Mouse (Mus musculus) frontal cortex, postnatal 14 days (tissue): ENCODE results near the gene Hecw2.
A peak's percentile ranks its signal among the peaks of the same experiment; 100 is the strongest.

Experiments
- DNase-seq, 2 experiments: peaks; one replicate each; pipeline ENCODE4 v3.0.0; 2022; ENCODE audit warnings: low spot score in 2 of 2

Gene Hecw2

DNA sequence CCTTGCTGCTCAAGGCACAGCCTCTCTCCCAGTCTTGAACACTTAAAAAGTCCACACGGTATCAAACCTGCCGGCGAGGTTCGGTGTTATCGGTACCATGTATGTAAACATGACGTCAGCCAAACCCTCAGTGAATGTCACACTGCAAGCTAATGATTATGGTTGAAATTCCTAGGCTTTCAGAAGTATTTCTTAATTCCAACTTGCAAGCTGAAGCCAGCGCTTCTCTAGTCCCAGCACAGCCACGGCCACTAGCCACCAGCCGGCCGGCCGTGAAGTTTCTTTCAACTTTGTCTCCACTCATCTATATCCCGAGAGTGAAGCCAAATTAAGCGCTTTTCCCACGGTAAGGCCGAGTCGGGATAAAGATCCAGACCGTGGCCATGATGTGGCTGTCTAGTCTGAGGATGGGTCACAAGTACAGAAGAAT lies 410.7 kb downstream of the Hecw2 start:
- peak in 1 of 2 experiments; percentile 5 for DNase-seq

DNA sequence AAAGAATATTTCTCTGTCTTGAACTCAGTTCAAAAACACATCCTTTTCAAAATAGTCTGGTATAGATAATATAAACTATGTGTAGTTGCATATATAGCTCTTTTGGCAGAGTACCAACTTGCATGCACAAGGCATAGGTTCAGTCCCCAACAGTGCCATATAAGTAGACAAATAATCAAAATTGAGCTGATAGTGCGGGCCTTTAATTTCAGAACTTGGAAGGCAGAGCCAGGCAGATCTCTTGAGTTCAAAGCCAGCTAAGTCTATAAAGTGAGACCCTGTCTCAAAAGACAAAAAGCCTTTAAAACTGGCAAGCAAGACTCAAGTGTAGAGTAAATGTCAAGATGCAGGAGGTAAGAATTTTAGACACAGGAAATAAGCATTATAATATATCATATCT lies 412.0 kb downstream of the Hecw2 start:
- no peak for DNase-seq

DNA sequence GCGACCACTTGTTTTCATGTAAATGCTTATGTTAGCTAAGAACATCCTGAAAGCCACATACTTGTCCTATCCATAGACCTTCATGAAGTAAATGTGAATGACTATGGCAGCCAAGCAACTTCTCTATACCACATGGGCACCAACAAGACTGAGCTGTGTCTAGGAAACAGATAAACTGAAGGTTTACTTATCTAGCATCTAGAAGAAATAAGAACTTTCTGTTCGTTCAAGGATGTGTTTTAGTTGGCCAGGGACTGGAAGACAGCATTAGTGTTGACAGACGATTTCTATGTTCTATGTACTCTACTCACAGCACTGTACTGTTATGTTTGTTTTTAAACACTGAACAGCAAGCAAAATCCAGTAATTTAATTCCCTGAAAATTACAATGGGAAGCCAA lies 412.9 kb downstream of the Hecw2 start:
- no peak for DNase-seq

DNA sequence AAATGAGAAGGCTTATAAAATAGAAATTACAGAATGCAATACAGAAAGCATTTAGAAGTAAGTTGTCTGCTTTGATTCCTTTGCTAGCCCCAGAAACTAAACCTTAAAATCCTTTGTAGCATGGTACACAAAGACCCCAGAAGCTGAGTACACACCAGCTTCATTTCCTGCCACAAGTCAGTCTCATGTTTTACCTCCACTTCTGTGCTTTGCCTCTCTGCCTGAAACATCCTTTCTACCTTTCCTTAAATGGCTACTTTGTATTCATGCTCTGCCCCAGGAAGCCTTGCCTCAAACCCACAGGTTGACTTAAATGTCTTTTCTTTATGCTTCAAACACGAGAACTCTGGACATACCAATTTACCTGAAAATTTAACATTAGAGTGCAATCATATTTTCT lies 413.7 kb downstream of the Hecw2 start:
- no peak for DNase-seq

DNA sequence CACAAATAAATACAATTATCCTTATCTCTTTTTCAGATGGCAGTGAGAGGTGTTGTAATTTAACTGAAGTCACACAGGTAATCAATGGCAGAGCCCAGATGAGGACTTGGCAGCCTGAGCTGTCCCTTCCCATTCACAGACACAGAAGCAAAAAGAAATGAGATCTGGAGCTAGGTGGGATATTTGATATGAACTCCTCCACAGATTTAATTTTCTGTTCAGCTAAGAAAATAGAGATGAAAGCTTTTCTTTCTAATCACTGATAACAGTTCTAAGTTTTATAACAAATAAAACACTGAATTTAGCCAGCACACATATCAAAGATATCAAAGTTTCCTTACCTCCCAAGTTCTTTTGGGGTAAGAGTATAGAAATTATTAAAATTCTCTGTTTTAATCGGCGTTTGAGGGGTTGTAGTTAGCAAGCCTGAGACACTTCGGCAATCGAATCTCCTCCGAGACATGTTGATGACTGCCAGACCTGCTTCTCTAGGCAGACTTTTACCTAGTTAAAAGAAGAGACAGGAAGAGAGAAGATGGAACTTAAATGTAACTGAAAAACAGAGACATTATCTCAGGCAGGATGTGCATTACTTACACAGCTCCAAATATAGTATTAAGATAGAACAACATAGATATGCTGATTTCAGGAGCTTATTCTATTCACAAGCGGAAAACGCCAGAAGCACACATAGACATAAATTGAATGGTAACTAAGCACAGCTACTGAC lies 418.6 kb downstream of the Hecw2 start:
- DNase-seq, result no peak

DNA sequence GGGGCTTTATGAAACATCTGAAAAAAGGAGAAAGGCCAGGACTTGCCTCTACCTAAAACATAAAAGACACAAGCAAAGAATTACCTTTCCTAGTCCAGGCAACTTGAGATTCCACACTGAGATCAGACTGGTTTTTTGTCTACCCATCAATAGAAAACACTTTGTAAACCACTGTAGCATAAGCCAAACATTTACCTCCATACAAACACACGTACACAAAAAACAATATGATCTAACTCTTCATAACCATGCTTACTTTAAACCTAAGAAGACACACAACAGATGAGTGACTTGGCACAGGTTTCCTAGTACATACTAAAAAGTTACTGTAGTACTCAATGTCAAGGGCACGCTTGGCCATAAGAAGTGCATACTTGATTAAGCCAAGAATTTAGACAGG lies 419.4 kb downstream of the Hecw2 start:
- DNase-seq, result no peak

DNA sequence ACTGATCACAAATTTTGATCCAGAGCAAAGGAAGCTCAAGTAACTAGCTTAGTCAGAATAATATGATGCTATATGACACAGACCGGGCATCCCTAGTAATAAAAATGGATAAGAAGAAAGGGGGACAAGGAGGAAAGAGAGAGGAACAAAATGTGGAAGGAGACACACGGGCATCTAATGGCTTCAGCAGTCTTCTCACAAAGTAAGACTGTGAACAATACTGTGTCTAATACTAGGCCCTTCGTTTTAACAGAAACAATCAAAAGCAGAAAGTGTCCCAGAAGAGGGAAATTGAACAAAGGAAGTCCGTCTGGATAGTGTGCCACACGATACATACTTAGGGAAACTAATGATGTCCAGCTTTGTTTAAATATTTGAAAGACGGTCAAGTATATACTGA lies 419.9 kb downstream of the Hecw2 start:
- no peak for DNase-seq

DNA sequence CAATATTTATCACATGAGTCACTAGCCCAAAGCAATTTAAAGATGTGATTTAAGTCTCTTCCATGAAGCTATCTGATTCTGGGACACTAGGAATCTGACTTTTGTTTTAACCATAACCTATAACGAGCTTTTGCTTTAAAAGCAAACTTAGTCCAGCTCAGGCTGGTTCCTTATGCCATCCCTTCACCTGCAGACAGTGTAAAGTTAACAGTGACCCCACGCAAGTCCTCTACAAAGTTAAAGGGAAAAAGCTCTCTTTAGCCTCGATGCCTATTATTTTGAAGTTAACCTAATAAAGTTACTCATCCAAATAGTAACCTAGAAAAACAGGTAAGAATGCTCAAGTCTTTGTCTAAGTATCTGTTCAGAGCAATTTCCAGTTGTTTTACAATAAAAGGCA lies 420.4 kb downstream of the Hecw2 start:
- no peak for DNase-seq

DNA sequence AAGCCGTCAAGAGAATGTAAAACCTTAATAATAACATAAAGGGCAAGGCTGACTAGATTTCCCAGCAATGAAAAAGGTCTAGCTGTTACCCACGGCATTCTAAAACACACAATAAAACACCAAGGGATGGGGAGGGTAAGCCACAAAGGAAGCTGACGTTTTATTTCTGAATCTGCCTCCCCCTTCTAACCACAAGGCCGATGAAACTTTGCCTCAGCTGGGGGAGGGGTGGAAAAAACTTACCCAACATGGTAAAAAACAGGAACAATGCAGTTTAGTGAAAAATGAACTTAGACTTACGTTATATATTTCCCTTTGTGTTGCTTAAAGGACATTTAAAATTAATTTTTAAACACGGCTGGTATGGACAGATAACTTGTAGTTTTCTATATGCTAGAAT lies 421.0 kb downstream of the Hecw2 start:
- no peak for DNase-seq

DNA sequence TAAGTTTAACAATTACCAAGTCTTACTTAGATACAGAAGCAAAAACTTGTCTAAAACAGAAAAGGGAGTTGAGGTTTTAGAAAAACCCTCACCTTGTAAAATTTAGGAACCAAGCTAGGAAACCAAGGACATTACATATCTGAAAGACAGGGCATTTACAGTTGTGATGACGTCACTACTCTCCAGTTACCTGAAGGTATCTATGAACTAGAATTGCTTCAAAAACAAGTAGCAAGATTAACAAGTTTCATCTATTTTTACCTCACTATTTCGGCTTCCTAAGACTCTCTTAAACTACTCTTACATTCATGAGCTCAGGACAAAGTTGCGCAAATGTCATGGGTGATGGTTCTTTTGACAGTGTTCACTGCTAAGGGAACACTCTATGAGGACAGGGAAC lies 422.0 kb downstream of the Hecw2 start:
- DNase-seq, result no peak

DNA sequence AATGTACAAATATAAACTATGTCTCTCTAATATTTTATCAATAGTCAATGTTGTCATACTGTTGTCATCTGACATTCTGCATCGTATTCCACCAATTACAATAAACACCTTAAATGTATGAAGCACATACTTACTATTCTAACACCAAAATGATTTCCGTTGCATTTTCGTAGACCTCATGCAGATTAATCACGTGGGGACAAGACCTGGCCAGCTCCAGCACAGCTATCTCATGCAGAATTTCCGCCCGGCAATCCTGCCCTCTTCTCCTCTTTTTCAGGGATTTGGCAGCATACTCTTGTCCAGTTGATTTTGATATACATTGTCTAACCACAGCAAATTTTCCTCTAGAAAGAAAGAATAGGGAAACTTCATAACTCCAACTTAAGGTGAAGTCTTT lies 423.5 kb downstream of the Hecw2 start:
- no peak for DNase-seq

DNA sequence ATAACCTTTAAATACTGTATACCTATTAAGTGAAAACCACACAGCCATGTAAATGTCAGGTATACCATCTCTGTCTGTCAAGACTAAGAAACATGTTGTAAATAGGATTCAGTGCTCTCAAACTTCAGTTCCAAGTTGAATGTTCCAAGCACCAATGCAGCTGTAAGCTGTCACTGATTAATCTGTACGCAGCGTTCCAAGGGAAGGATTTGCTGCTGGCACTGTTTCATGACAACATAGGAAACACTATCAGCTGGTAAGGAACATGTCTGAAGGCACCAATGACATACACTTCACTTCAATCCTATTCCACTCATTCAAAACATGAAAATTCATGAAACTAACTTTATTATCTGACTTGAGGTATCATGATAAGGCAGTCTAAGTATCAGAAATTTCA lies 428.9 kb downstream of the Hecw2 start:
- no peak for DNase-seq

DNA sequence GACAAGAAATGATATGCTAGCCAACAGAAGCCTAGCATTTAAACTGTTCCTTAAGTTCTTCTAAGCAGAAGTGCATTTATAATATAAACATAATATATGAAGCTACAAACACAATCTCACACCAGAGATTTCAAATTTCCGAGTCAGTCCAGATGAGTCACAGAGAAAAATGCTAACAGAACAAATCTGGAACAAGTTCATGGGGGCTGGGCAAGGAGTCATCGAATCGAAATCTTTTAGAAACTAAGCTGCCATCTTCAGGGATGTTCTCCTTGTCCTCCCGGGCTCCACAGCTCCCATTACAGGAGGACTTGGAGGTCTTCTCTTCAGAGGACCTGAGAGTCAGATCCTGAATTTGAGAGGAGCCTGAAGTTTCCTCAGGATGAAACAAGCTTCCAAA lies 437.7 kb downstream of the Hecw2 start:
- DNase-seq, result no peak
